Mouse (Mus musculus) neural tube, embryonic 15.5 days (tissue): ENCODE measurements around the gene Limd1. TPM values are rescaled to one million over a fixed set of nuclear protein-coding genes. Genes with fewer than 3 reads are reported as not detected.

Experiments
- ATAC-seq: fragments of 200-750 bp; cut with Nextera tagmentation; 2 replicates; pipeline ENCODE4 v1.8.0; 2017; ENCODE audit warnings: mild to moderate bottlenecking, moderate TSS enrichment, moderate library complexity; ENCODE audit not compliant: low FRiP score
- H3K27ac ChIP-seq: fragments of 300-500 bp; sonication (generic); replicated peaks from 2 replicates; pipeline ENCODE4 v1.5.1; 2015; ENCODE audit warnings: mild to moderate bottlenecking, inconsistent platforms
- H3K27me3 ChIP-seq: fragments of 300-500 bp; sonication (generic); replicated peaks from 2 replicates; pipeline ENCODE4 v1.6.1; 2015; ENCODE audit warnings: inconsistent platforms
- H3K36me3 ChIP-seq: fragments of 300-500 bp; sonication (generic); 2 replicates; pipeline ENCODE4 v1.6.1; 2015; ENCODE audit warnings: inconsistent platforms
- H3K4me1 ChIP-seq: fragments of 300-500 bp; sonication (generic); 2 replicates; pipeline ENCODE4 v1.6.1; 2015; ENCODE audit warnings: inconsistent platforms
- H3K4me2 ChIP-seq: fragments of 300-500 bp; sonication (generic); 2 replicates; pipeline ENCODE4 v1.6.1; 2015; ENCODE audit warnings: inconsistent platforms, mild to moderate bottlenecking, moderate library complexity
- H3K4me3 ChIP-seq: fragments of 300-500 bp; sonication (generic); replicated peaks from 2 replicates; pipeline ENCODE4 v1.5.1; 2015; ENCODE audit warnings: mild to moderate bottlenecking, inconsistent platforms
- H3K9ac ChIP-seq: fragments of 300-500 bp; sonication (generic); replicated peaks from 2 replicates; pipeline ENCODE4 v1.6.1; 2015; ENCODE audit warnings: mild to moderate bottlenecking, inconsistent platforms
- H3K9me3 ChIP-seq: fragments of 300-500 bp; sonication (generic); replicated peaks from 2 replicates; pipeline ENCODE4 v1.6.1; 2016; ENCODE audit warnings: inconsistent platforms
- WGBS: fragments of 180-500 bp; shearing (Covaris S2); methylation state at CpG from one replicate; pipeline ENCODE4 v1.1.7; 2015; ENCODE audit warnings: mixed read lengths; 5-methylcytosine and 5-hydroxymethylcytosine counted together
- polyA plus RNA-seq: library from polyadenylated mRNA; unstranded; fragments of >200 nt; fragmentation: Nextera tagmentation; extraction: Ambion mirVana; gene quantifications from 2 replicates; pipeline ENCODE4 v1.2.1, GENCODE M21; 2015

Gene Limd1
- polyA plus RNA-seq, 1 experiment from 2014 or later: 10.9 TPM

DNA sequence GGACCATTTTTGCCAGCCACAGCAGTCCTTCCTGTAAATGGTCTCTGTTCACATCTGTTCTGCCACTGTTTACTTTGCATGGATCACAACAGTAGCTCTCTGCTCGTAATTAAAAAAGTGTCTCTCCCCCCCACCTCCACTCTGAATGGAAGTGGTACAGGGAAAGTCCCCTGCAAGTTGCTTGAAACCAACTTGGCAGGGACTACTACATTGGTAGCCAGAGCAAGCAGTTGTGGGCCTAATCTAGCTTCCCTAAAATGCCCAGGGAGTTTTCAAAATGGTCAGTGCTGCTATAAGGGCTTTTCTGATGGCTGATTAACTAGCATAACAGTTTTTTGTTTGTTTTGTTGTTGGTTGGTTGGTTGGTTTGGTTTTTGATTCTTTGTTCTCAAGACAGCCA lies 60.6 kb downstream of the Limd1 start:
- Histone ChIP-seq H3K4me1 (peaks cover 17% of the 10 kb centered on the region; the same call in 1 of the 2 replicates), H3K9me3 (no peaks in the 10 kb centered on the region), H3K36me3 (peaks cover 11% of the 10 kb centered on the region), H3K4me3 (no peak overlapping the region), H3K27me3 (no peaks in the 10 kb centered on the region), H3K9ac (no peak overlapping the region), H3K27ac (no peak overlapping the region), H3K4me2 (no peak overlapping the region)
- WGBS: 54% methylated on average over 1 of the region's 1 CpGs
- no peak for ATAC-seq

DNA sequence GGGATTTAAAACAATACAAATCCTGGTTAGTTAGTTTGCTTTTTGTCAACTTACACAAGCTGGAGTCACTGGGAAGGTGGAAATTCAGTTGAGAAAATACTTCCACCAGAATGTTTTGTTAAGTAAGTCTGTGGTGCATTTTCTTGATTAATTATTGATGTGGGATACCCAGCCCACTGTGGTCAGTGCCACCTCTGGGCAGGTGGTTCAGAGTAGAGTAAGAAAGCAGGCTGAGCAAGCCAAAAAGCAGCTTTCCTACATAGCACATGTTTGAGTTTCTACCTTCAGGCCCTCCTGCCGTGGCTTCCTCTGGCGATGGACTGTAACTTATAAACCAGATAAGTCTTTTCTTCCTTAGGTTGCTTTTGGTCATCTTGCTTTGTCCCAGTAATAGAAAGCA lies 61.3 kb downstream of the Limd1 start:
- H3K36me3 ChIP-seq: peaks cover 11% of the 10 kb centered on the region
- ATAC-seq: no peak
- H3K4me3 ChIP-seq: no peak overlapping the region
- no peak overlapping the region for H3K9ac ChIP-seq
- H3K4me2 ChIP-seq: no peak overlapping the region
- H3K27ac ChIP-seq: no peak overlapping the region
- 87% methylated on average over 2 of the region's 2 CpGs for WGBS
- H3K27me3 ChIP-seq: no peaks in the 10 kb centered on the region
- H3K4me1 ChIP-seq: peaks cover 17% of the 10 kb centered on the region; the same call in 1 of the 2 replicates
- H3K9me3 ChIP-seq: no peaks in the 10 kb centered on the region

DNA sequence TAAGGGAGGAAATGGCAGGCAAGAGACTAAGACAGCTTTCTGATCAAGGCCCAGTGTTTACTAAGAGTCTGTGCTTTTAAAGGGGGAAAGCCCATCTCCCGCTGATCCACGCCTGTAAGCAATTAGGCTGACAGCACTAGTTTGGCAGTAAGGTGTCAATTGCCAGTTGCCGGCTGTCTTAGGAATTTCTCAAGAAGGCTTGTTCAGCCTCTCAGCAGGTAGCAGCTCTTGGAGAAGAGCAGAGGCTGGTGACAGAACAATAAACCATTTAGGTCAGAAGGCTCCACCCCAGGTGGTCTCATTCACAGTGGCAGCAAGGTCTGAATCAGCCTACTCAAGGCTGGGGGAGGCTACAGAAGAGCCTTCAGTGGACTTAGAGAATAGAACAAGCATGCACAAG lies 76.1 kb downstream of the Limd1 start:
- Histone ChIP-seq H3K27me3 (no peaks in the 10 kb centered on the region), H3K9me3 (no peaks in the 10 kb centered on the region), H3K36me3 (peaks cover 72% of the 10 kb centered on the region), H3K4me3 (no peak overlapping the region), H3K4me2 (no peak overlapping the region), H3K9ac (no peak overlapping the region), H3K4me1 (no peaks in the 10 kb centered on the region), H3K27ac (no peak overlapping the region)
- WGBS: 20% methylated on average over 3 of the region's 3 CpGs
- no peak for ATAC-seq

Other genes starting within 250 kb of the Limd1 start
- gene Tmem158, start 217.9 kb upstream of the Limd1 start, polyA plus RNA-seq: 39.1 and 49.7 TPM in 2 replicates
- 682 and 683 TPM in 2 replicates for gene Lars2, start 111.8 kb upstream of the Limd1 start, polyA plus RNA-seq
- 57.4 and 59.3 TPM in 2 replicates for gene Sacm1l, start 51.1 kb downstream of the Limd1 start, polyA plus RNA-seq
- 0.20 and 0.35 TPM in 2 replicates for gene Slc6a20b, start 153.9 kb downstream of the Limd1 start, polyA plus RNA-seq
- 0.29 and 2.2 TPM in 2 replicates for gene Ccr9, start 199.7 kb downstream of the Limd1 start, polyA plus RNA-seq
- 5.5 and 5.6 TPM in 2 replicates for gene Slc6a20a, start 200.2 kb downstream of the Limd1 start, polyA plus RNA-seq
- gene Lztfl1, start 239.0 kb downstream of the Limd1 start, polyA plus RNA-seq: 49.3 and 54.2 TPM in 2 replicates